Mouse (Mus musculus) cerebellum, adult (tissue): ENCODE results near the gene Abtb1.
A peak's percentile ranks its signal among the peaks of the same experiment; 100 is the strongest.

Experiments used
- ATAC-seq: cut with Nextera tagmentation; 2 replicates; pipeline ENCODE4 v1.9.2; 2017; ENCODE audit warnings: mild to moderate bottlenecking, moderate library complexity, mixed read lengths; ENCODE audit not compliant: insufficient number of reproducible peaks, low FRiP score, low TSS enrichment

Abtb1 gene

DNA sequence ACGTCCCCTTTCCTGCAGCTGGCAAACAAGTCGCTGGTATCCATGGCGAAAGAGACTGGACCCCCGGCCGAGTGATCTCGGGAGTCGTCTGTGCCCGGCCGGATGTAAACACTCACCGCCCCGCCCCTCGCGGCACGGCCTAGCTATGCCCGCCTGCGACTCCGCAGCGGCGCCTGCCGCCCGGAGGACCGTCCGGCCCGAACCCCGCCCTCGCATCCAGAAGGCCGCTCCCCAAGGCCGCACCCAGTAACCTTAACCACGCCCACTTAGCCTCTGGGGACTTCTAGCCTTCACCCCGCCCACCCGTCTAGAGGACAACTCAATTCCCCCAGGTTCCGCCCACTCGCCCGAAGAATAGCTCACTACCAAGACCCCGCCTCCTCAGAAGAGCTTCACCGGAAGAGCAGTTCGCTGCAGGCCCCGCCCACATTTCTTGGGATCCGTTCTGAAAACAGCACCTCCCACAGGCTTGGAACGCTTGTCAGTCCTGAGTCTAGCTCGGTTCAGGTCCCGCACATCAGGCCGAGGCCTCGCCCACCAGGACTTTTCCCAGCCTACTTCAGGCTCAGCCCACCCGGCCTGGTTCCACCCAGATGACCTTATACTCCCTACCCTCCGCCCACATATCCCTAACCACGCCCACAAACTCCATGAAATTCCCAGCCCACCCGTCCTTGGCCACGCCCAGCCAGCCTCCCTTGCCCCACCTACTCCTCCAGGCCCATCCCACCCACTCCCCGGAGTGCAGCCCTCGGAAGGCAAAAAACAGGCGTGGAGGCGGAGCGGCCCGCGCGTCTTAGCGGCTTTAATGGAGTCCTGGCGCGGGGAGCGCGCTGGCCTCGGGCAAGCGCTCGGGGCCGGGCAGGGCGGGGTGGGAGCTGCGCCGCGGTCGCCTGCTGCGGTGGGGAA lies at the start of gene Abtb1:
TSS of gene Abtb1 (minus strand) at position 204 of the 909 bp plus-strand sequence.
- peak; percentile 75 for ATAC-seq

DNA sequence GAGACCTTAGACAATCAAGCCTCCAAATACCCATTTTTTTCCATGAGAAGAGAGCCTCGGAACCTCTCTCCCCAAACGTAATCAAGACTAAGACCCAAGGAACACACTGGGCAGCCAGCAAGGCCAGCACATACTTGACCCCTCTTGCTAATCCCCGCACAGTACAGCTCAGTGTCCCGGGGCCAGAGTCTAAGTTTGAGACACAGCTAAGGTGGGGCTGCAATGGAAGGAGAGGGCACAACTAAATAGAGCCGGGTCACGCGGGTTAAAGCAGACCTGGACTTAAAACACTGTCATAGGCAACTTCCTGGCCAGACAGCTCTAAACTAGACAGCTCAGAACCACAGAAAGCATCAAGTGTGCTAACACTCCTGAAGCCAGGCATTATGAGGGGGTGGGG lies 49.0 kb upstream of the Abtb1 start:
- ATAC-seq, result no peak

- ATAC-seq, result no peak
Observed at GRCm38 (mm10) chr6:88889410-88890042, 47.7 kb upstream of the Abtb1 start.

GRCm38 (mm10) chr6:88886417-88886967 lies 44.7 kb upstream of the Abtb1 start:
- ATAC-seq, result no peak

DNA sequence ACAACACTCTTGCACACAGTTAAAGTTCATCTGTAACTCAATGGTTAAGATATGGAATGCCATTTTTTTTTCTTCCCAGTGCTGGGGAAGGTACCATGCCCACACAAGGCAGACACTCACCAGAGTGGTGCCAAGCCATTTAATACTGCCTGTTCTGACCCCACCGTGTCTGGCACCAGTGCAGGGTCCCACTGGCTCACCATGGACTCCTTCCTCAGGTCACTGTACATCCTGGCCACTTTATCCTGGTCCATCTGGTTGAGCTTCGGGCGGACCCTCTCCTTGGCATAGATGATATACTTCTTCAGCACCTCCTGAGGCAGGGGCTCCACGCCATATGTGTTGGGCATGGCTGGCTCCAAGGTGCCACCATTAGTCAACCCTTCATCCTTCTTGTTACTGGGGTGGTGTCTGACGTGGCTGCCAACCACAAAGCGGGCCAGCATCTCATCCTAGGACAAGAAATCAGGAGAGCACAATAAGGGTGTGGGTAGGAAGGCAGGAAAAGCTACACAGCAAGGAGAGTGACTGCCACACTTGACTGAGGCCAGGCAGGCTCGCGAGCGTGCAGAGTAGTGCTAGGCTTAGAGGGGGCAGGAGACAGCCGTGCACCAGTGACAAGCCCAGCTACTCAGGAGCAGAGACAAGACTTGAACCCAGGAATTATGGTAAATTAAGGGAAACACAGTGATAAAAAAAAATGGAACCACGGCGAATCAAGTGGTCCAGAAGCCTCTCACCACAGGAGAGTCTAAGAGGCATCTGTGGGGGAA lies 44.0 kb upstream of the Abtb1 start:
- ATAC-seq, result no peak

DNA sequence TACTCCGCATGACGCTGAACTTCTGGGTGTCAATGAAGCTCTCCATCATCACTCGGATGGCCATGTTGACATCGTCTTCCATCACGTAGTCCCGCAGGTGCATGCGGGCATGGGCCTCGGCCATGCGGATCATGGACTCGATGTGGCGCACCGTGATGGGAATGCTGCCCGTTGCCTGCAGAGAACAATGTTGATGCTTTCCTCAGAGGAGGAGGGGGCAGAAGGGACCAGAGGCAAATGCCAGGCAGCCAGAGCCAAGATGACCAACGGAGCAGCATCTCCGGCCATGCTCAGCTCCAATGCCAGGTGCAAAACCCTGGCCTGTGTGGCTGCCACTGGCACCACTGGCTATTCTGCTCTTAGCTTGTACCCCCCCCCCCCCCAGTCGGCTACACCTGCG lies 42.9 kb upstream of the Abtb1 start:
- no peak for ATAC-seq

DNA sequence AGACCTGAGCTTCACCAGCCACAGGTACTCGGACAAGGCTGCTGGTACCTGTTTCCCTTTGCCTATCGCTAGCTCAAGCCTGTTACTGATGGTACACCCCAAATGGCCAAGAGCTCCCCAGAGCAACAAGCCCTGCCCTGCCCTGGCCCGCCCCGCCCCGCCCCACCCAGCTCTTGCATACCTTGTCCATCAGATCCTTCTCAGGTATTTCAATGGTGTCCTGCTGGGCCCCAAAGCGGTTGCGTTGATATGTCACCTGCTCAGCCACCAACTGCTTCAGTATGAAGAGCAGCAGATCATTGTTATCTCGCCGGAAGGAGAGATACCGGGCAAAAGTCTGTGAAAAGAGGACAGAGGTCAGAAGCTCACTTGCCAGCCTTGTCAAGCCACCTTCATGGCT lies 42.4 kb upstream of the Abtb1 start:
- no peak for ATAC-seq

DNA sequence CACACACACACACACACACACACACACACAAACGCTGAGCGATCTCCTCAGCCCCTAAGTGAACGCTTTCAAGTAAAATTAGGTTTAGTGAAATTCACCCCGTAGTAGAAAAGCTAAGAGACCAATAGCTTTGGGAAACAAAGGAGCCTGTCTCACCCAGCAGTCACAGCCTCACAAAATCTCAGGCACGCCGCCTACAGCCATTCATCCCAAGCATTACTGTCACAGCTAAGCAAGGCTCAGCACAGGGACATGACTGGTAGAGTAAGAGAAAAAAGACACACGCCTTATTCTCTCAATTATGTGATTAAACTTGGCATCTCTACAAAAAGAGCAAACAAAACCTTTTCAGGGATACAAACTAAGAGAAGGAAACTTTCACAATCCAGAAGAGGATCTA lies 39.5 kb upstream of the Abtb1 start:
- no peak for ATAC-seq

DNA sequence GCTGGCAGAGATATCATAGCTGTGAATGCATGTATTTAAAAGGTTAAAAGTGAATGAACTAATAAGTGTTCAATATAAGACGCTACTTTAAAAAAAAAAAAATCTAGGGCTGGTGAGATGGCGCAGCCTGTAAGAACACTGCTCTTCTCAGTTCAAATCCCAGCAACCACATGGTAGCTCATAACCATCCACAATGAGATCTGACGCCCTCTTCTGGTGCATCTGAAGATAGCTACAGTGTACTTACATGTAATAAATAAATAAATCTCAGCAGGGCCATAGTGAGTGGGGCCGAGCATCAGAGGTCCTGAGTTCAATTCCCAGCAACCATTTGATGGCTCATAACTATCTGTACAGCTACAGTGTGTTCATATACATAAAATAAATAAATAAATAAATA lies 37.7 kb upstream of the Abtb1 start:
- ATAC-seq, result no peak

DNA sequence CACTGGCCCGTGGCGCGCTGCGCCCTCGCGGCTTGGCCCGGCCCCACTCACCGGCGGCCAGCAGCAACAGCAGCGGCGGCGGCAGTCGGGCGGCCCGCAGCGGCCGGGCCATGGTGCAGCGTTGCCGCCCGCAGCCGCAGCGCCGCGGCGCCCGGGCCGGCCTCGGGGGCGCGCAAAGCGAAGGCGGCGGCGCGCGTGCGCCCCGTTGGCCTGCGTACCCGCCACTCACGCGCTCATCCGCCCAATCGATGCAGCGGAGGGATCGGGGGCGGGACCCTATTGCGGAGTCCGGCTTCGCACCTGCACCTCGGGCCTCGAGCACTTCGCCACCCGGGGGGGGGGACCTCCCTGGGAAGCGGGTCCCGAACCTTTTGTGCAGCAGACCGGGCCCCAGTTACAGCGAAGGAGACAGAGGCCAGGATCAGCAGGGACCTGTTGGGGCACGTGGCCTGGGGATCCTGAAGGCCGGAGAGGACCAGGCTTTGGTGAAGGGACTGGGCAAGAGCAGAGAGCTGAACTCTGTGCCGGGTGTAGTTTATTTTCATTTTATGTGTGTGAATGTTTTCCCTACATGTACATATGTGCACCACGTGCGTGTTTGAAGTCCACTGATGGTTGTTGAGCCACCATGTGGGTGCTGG lies 33.2 kb upstream of the Abtb1 start, which contains the start of gene Podxl2:
TSS of gene Podxl2 (minus strand) at position 177 of the 641 bp plus-strand sequence.
- peak; percentile 86 for ATAC-seq

DNA sequence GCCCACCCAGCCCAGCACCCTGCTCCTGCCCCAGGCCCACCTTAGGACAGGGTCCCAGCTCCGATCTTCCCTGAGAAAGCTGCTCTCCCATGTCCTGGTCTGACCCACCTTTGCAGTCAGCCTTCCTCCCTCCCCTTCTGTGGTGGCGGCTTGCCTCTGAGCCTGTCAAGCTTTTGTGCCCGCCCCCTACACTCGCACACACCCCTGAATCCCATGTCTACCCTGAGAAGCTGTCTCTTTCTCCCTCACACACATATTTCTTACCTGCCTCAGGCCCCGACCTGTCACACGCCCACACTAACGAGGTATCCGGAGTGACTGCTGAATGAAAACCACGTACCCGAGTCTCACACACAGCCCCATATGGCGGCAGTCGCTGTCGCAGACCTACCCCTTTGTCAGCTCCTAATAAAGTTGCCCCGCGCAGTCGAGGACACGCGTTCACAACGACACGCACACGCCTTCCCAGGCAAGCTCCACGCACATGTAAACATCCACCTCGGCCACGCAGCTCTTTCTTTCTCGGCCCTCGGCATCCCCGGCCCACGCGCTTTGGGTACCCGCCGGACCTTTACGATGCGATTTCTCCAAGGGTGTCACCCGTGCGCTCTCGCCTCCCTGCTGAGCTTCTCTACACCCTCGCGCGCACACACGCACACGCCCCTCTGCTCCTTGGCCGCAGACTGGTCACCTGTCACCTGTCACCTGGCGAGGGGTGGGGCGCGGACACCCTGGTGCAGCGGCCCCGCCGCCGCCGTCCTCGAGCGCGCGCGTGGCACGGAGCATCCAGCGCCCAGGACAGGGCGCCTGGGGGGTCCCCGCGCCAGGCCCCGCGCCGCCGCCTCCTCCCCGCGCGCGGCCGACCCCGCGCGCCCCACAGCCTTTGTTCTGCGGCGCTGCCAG lies 32.4 kb upstream of the Abtb1 start:
- peak; percentile 26; the same call in 1 of the 2 replicates for ATAC-seq

- no peak for ATAC-seq
Observed at GRCm38 (mm10) chr6:88872811-88873210, 31.0 kb upstream of the Abtb1 start.

DNA sequence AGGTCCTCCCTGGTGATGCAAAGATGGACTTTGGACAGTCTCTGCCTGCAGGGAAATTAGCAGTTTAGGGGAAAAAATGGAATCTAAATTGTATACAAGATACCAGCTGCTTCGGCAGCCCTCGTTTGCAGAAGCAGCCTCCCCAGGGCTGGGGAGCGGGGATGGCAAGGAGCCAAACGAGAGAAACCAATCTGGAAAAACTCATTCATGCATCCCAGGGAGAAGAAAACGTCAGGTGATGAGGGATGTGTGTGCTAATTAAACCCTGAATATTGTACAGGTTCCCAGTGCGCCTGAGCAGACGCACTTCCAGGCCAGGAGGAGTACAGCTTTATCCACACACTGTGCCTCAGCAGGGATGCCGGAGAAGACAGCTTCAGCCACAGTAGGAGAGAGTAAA lies 29.8 kb upstream of the Abtb1 start:
- ATAC-seq, result no peak

- no peak for ATAC-seq
Observed at GRCm38 (mm10) chr6:88870594-88870993, 28.8 kb upstream of the Abtb1 start.

DNA sequence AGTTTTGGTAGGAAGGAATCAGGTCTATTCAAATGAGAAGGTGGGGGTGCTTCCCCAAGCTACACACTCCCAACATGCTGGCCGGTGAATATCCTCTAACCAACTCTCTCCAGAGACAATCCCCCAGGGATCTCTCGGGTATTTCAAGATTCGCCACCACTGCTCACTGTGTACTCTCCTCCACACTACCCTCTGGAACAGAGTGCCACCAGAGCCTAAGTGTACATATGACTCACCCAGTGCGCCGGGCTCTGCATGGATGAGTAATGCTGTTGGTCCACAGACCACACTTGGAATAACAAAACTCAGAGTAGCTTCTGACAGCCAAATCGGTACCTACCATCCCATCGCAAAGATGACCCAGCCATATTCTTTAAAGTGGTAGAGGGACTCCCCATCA lies 27.7 kb upstream of the Abtb1 start:
- ATAC-seq, result no peak

DNA sequence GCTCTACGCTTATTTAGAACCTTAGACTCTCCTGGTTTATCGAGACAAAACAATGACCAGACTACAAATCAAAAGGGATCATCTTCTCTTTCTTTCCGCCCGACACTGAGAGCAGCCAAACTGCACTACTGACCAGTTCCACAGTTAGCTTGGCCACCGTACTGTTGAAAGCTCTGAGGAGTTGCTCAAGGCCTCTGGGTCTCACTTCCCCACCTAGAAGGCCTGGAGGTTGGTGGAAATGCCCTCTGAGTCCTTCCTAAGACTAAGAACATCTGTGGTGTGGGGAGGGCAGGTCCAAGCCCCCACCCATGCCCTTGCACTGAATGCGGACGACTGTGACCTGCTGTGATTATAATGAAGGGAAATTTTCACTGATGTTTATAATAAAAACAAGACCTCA lies 23.9 kb upstream of the Abtb1 start:
- no peak for ATAC-seq

DNA sequence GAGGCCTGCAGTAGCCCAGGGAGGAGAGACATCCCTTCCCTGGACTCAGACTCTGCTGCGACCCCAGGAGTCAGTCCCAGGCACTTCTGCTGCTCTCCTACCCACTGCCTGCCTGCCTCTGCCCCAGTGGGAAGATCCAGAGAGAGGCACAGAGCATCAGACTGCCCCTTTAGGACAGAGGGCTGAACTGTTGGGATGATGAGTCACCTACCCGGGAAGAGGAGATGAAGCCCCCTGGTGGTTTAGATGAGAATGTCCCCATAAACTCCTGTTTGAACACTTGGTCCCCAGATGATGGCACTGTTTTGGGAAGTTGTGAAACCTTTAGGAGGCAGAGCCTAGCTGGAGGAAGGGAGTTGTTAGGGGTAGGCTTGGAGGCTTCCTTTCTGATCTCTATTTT lies 19.1 kb upstream of the Abtb1 start:
- no peak for ATAC-seq

GRCm38 (mm10) chr6:88858341-88858740 lies 16.6 kb upstream of the Abtb1 start:
- ATAC-seq, result no peak

GRCm38 (mm10) chr6:88857830-88858229 lies 16.0 kb upstream of the Abtb1 start:
- ATAC-seq, result no peak
